Mouse (Mus musculus): ENCODE results near the gene Mmp9.

Mmp9 gene

GRCm38 (mm10) chr2:164940140-164940830 lies at the start of gene Mmp9:
TSS of gene Mmp9 (plus strand) at chr2:164940780.
- DNase-seq (ENCODE audit: low spot score): no peak

DNA sequence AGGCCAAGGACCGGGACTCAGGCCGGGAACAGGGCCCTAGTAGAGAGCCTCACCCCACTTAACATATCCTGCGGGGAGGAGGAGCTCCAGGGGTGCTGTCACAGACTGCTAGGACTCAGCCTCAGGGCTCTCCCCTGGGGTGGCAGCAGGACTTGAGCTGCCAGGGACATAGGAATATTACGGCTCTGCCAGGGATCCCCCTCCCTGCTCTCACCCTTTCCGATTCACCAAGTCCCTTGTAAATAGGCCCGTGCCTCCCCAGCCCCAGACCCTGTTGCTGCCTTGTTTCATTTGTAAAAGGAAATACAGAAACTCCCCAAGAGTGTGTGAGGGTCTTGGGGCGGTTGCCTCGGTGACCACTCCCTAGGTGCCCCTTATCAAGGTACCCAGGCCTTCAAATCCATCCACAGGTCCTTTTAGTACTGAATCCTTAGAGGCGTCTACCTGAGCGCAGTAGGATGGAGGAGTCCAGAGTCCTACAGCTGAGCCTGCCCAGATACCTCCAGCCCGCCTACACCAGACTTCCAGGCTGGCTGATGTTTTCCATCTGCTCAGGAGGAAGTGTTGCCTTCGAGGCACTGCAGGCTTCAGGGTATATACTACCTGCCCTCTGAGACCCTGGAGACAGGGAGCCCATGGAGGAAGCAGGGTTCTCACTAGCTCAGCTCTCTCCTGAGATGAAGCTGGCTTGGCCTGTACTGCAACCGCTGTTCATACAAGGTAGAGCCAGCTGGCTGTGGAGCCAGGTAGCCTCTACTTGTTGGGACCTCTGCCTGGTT lies 49.3 kb upstream of the Mmp9 start:
- no peak for DNase-seq (ENCODE audit: low spot score)

GRCm38 (mm10) chr2:164891908-164892695 lies 48.5 kb upstream of the Mmp9 start:
- no peak for DNase-seq (ENCODE audit: low spot score)

DNA sequence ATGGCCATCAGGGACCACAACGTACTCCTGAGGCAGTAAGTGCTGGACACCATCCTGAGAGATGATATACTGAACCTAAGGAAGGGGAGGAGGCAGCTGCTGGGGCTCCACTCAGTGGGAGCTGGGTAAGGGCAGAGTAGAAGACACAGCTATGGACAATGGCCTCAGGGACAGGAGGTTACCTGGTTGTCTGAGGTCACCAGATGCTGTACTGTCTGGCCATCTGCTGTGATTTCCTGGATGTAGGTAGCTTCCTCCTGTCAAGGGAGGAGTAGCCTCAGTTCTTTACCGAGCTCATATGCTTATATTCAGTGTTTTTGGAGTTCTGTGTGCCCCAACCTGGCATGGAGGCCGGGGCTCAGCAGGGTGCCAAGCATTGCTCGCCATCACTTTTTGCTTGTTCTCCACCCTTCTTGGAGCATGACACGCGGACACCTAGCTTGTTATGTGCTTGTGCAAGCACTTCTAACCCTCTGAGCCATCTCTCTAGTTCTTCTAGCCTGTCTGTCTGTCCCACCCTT lies 47.8 kb upstream of the Mmp9 start:
- no peak for DNase-seq (ENCODE audit: low spot score)

GRCm38 (mm10) chr2:164894048-164894447 lies 46.5 kb upstream of the Mmp9 start:
- no peak for DNase-seq (ENCODE audit: low spot score)

DNA sequence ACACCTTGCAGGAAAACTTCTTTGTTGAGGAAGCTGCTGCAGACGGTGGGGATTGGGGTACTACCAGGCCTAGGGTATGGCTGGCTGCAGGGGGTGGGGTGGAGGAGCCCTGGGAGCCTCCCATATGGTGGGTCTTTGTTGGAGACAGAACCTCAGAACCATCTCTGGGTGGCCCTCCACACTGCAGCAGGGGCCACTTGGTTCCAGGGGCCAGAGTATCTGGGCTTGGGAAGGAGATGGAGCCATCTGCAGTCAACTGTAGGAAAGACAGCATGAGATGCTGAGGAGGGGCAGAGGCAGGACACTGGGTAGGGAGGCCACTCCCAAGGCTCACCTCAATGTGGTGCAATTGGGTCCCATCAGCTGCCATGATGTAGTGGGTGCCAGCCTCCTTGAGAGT lies 45.9 kb upstream of the Mmp9 start:
- DNase-seq (ENCODE audit: low spot score): no peak

- no peak for DNase-seq (ENCODE audit: low spot score)
Measured at GRCm38 (mm10) chr2:164895885-164896284, 44.7 kb upstream of the Mmp9 start.

GRCm38 (mm10) chr2:164898008-164898407 lies 42.6 kb upstream of the Mmp9 start:
- no peak for DNase-seq (ENCODE audit: low spot score)

- no peak for DNase-seq (ENCODE audit: low spot score)
Measured at GRCm38 (mm10) chr2:164899034-164899433, 41.5 kb upstream of the Mmp9 start.

- DNase-seq (ENCODE audit: low spot score): no peak
Measured at GRCm38 (mm10) chr2:164899723-164900459, 40.7 kb upstream of the Mmp9 start.

GRCm38 (mm10) chr2:164901380-164901779 lies 39.2 kb upstream of the Mmp9 start:
- DNase-seq (ENCODE audit: low spot score): no peak

- DNase-seq (ENCODE audit: low spot score): no peak
Measured at GRCm38 (mm10) chr2:164903496-164903895, 37.1 kb upstream of the Mmp9 start.

- no peak for DNase-seq (ENCODE audit: low spot score)
Measured at GRCm38 (mm10) chr2:164906071-164906470, 34.5 kb upstream of the Mmp9 start.

DNA sequence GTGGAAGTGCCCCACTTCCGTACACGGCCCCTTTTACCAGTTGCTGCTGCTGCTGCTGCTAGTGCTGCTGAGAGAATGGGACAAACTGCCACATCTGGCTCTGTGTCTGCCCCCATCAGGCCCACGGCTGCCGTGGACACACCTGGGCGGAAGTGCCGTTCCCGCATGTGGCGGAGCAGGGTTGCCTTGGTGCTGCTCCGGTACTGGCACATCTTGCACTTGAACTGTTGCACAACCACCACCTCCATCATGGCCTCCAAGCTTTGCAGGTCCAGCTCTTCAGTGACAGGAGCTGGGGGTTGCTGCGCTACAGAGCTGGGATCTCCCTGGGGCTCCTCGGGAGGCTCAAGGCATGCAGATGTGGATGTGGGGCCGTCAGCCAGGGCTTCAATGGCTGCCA lies 33.1 kb upstream of the Mmp9 start:
- DNase-seq (ENCODE audit: low spot score): no peak

DNA sequence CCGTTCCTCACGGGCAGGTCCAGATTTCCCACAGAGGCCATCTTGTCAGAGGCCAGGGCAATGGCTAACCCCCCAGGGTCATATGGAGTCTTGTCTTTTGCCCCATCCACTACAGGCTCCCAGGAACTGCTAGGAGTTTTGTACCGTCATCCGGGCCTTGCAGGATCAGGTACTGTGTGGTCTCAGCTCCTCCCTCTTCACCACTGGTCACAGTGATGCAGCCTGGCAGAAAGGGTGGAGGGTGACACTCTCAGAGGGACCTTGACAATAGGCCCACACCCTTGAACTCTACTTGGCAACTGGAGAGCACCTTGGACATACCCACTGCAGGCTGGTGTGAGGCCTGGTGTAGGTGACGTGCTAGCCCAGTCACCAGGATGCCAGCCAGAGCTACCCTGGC lies 32.6 kb upstream of the Mmp9 start:
- DNase-seq (ENCODE audit: low spot score): no peak

DNA sequence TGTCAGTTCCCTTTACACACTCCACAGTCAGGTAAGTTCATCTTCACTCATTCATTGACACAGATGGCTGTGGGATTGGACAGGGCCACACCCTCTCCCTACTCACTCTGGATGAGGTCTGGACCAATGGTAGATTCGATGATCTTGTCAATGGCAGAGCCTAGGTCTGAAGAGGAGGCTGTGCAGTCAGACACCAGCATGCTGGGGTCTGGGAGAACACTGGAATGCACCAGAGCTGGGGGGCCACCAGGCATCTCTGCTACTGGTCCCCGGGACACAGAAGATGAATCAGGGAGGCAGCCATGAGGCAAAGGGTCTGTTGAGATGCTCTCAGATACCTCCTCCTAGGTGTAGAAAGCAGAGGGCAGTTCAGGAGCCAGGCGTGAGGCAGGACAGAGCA lies 31.5 kb upstream of the Mmp9 start:
- DNase-seq (ENCODE audit: low spot score): no peak

DNA sequence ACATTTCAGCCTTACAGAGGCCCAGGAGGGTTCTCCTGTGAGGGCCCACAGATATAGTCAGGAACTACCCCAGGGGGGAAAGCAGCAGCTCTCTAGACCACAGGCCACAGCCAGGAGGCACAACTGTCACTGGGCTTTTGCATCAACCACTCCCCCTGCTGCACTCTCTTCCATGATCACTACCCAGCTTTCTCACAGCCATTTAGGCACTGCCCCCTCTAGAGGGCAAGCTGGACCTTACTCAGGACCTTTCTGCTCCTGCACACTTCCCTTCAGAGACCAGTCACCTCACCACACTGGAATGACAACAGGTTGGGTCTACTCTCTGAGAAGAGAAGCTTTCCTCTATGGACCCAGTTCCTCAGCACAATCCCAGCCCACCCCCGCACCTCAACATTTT lies 31.0 kb upstream of the Mmp9 start:
- no peak for DNase-seq (ENCODE audit: low spot score)

DNA sequence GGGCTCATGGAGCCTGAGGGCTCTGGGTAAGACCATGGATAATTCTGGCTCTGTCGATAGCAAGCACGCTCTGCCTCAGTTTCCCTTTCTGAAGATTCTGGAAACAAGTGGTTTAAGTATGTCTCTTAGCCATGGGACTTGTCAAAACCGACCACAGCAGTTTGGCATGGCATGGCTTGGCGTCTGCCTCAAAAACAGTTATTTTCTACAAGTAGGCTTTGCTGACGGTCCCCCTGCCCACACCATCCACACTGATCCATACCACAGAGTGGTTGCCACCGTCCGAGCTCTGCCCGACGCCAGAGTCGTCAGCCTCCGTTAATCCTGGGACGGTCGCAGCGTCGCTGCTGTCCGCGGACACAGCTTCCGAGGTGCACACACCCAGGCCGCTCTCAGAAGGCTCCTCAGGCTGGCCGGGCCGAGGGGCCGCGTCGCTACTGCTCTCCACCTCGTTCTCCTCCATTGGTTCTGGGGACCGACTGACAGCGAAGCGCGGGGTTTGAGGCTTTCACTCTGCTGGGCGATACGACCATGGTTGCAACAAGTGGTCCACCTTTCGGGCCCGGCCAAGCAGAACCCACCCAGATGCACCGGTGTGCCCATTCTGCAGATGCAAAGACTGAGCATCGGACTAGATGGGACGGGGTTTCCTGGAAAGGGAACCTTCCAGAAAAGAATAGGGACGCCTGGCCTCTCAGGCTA lies 30.1 kb upstream of the Mmp9 start:
- DNase-seq (ENCODE audit: low spot score): no peak

- peak; percentile 96 for DNase-seq (ENCODE audit: low spot score)
Measured at GRCm38 (mm10) chr2:164911086-164912048, 29.2 kb upstream of the Mmp9 start, which contains the start of gene Zfp335. TSS of gene Zfp335 (minus strand) at chr2:164911757.

GRCm38 (mm10) chr2:164912151-164912550 lies 28.4 kb upstream of the Mmp9 start:
- no peak for DNase-seq (ENCODE audit: low spot score)

Data from testis, postnatal 10 days (tissue).